Mouse (Mus musculus): Measurements from ENCODE around the gene Evx2.

GRCm38 (mm10) chr2:74704393-74704998 lies 45.1 kb upstream of the Evx2 start, which contains the start of gene Hoxd8:
- TF ChIP-seq ZMIZ1 (IDR thresholded peaks at IDR 0.05; ENCODE audit: low read depth, low read length) (no peak), POLR2A (IDR thresholded peaks at IDR 0.05; ENCODE audit: control insufficient read depth in 1 of 2, insufficient read depth in 1 of 2, low read depth in 1 of 2, low read length in 2 of 2, poor library complexity in 1 of 2) (peak in 1 of 2 experiments; percentile 40; a peak in 3 of 4 replicates), NRF1 (IDR thresholded peaks at IDR 0.05; ENCODE audit: insufficient read depth, low read depth, low read length, poor library complexity, severe bottlenecking) (no peak), EP300 (IDR thresholded peaks at IDR 0.05; ENCODE audit: low read depth in 1 of 2, low read length in 2 of 2) (no peak), SIN3A (IDR thresholded peaks at IDR 0.05; ENCODE audit: low read length) (0 out of 2 replicates have a peak, but pooled peaks have one; percentile 22), CTCF (IDR thresholded peaks at IDR 0.05 in 2 of 3, conservative IDR thresholded peaks at IDR 0.05 in 1 of 3; ENCODE audit: control insufficient read depth in 1 of 3, insufficient read depth in 1 of 3, low read depth in 2 of 3, low read length in 3 of 3, poor library complexity in 1 of 3, severe bottlenecking in 1 of 3) (no peak), NELFE (IDR thresholded peaks at IDR 0.05; ENCODE audit: low read depth, low read length) (no peak)
